Mouse (Mus musculus) gastrocnemius, postnatal 4 days (tissue): ENCODE results near the gene Csf2ra. TPM values are rescaled to one million over a fixed set of nuclear protein-coding genes. Genes with fewer than 3 reads are reported as not detected.
"Not testable (repeated sequence)": the region's sequence is repeated elsewhere in the genome, so short reads cannot be mapped to it uniquely, and the experiment has no call there.

Experiments
- DNase-seq, 2 experiments: peaks; one replicate each; pipeline ENCODE4 v3.0.0; 2021 to 2022; ENCODE audit warnings: low spot score in 2 of 2, mixed read lengths in 2 of 2
- long read RNA-seq, 2 experiments: library from polyadenylated mRNA; stranded (forward); transcript quantifications; one replicate each; pipeline ENCODE4 v2.0.0; 2021
- total RNA-seq, 2 experiments: library from RNA; stranded (reverse); gene quantifications; 2 replicates each; pipeline ENCODE4 v1.2.3; 2021

The Csf2ra gene
- total RNA-seq: 1 to 10 TPM; 6.2 to 8.7 TPM
- long read RNA-seq, experiment 1, partial matches to known transcripts: 2 of 13 reads
- long read RNA-seq, experiment 1, other reads (novel, unspliced or antisense): 7 of 13 reads
- long read RNA-seq, experiment 2, transcript Csf2ra-201 (12 exons, 1,849 nt): major isoform, 8 of 23 reads
- long read RNA-seq, experiment 2, partial matches to known transcripts: 7 of 23 reads
- long read RNA-seq, experiment 2, other reads (novel, unspliced or antisense): 8 of 23 reads

- peak in 1 of 2 experiments; percentile 14 for DNase-seq
Observed at GRCm38 (mm10) chr19:61227941-61228701, at the start of gene Csf2ra. Gene Csf2ra, minus strand, starts transcription at chr19:61228429.

- no peak for DNase-seq
Observed at GRCm38 (mm10) chr19:61275446-61275845, 47.2 kb upstream of the Csf2ra start.

DNA sequence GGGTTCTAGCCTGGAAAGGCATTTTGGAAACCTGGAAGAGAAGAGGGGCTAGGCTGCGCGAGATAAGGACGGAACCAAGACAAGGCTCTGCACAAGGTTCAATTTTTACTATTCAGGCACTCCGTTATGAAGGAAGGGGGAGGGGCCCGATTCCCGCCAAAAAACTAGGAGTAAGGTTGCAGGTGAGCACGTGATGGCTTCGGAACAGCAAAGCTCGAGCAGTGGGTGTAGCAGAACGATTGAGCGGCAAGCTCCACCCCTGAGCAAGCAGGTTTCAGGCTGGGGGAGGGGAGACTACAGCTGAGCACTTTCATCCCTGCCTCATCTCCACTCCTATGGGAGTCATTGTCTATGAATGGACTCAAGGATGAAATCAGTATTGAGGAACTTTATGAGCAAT is 40.9 kb upstream of the Csf2ra start:
- not testable (repeated sequence) for DNase-seq

- no peak for DNase-seq
Observed at GRCm38 (mm10) chr19:61267141-61267540, 38.9 kb upstream of the Csf2ra start.

GRCm38 (mm10) chr19:61266651-61267050 is 38.4 kb upstream of the Csf2ra start:
- peak in 1 of 2 experiments; percentile 18 for DNase-seq

GRCm38 (mm10) chr19:61266246-61266615 is 38.0 kb upstream of the Csf2ra start:
- DNase-seq: peak in 1 of 2 experiments; percentile 31

DNA sequence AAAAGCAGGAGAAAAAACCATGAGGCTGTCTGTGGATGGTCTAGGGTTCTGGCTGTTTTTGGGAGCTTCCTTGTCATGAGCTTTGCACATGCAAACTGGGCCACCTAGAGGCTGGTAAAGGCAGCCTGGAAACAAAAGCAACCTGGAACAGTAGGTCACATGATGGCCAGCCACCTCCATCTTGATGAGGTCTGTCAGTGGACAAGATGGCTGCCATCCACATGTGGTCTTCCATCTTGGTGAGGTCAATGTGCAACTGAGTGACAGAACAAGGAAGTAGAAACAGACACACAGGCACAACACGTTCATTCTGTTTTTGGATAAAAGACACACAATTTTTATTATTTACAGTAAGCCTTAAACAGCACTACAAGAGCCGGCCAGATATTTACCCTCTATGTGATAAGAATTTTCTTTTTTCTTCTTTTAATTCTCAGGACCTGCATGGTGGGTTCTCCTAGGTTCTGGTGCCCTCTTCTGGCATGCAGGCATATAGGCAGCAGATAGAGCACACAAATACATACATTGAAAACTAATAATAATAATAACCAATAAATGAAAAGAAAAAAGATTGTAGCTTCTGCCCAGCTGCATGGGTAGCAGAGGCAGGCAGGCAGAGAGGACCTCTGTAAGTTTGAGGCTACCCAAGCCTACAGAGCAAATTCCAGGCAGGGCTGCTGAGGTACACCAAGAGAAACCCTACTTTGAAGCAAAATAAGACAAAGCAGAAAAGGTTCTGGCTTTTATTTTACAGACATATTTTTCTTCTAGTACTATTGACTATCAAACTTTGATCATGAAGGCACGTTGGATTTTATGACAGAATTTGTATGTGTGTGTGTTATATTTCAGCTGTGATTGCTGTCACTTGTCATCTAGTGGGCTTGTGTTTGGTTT is 37.4 kb upstream of the Csf2ra start:
- peak; percentile 63 to 72 for DNase-seq

DNA sequence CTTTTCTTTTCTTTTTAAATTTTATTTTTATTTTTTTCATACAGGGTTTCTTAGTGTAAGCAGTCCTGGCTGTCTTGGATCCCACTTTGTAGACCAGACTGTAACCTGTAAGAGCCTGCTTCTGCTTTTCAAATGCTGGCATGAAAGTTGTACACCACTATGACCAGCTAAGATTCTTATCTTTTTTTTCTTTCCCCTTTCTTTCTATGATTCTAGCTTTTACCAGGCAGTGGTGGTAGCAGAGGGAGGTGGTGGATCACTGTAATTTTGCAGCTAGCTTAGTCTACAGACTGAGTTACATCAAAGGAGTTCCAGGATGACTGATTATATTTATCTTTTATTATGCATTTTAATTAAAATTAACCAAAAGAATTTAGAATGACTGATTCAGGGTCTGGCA is 36.7 kb upstream of the Csf2ra start:
- DNase-seq: no peak

DNA sequence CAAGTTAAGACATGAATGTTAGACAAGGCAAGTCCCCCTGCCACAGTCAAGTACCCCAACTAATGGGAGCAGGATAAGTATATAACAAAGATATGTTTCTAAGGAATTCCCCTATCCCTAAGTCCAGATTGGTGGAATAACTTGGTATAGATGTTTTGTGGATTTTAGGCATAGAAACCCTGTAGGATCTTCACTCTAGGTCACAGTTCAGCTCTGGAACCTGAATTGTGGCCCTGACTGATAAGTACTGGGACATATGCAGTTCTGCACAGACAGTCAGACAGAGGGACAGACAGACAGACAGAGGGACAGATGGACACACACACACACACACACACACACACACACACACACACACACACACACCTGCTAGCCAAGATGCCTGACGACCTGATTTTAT is 36.0 kb upstream of the Csf2ra start:
- DNase-seq: no peak

GRCm38 (mm10) chr19:61261241-61261640 is 33.0 kb upstream of the Csf2ra start:
- no peak for DNase-seq

DNA sequence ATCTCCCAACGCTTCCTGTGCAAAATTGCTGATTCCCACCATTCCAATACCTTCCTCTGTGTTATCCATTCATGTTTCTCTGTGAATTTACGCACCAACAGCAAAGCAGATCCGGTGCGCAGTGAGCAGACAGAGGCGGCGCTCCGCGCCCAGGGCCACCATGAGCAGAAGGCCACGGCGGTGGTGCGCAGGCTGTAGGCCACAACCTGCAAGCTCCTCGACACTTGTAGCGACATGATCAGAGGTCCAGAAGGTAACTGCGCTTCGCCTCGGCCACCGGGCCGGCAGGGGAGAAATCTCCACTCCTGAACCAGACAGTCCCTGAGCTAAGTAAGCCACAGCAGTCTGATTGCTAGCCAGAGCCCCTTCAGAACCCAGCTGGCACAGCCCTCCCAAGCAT is 29.5 kb upstream of the Csf2ra start:
- DNase-seq: no peak

DNA sequence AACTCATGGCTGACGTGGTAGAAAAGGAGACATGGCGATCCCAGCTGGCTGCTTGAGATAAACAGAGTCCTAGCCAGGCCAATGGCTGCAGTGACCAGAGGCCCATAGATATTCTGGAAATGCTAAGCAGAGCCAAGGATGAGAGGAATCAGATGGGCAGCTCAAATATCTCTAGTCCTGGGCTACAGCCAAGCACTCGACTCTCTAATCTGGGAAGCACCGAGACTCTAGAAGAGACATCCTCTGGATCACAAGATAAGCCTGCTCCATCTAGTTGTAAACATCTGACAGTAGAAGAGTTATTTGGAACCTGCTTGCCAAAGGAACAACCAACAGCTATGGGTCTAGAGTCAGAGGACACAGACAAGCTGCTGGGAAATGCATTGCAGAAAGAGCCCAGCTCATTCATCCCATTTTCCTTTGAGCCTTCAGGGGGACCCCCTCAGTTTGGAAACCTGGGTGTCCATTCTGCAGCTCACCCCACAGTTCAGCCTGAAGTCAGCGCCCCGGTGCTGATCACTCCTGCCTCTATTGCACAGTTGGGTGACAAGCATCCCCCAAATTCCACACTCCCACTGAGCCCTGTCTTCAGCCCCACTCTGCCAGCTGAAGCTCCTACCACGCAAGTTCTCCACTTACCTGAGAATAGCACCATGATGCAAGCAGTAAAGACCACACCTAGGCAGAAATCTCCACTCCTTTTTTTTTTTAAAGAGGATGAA is 28.1 kb upstream of the Csf2ra start:
- DNase-seq: no peak

DNA sequence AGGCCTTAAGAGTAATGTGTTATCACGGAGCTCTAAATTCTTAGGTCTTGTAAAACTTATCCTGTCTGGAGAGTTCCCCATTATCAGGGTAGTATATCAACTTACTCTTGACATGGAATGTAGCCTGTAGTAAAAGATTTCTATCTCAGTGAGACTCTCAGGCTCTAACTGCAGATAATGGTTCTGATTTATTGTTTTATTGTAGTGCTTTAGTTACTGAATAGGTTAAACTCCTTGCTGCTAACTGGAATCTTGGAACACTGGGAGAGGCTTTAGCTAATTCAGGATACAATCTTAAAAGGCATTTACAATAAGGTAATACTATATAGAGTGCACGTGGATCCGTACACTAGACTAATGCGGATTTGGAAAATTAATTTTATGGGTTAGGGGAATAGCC is 19.1 kb upstream of the Csf2ra start:
- not testable (repeated sequence) for DNase-seq

GRCm38 (mm10) chr19:61244721-61245436 is 16.6 kb upstream of the Csf2ra start:
- no peak for DNase-seq

DNA sequence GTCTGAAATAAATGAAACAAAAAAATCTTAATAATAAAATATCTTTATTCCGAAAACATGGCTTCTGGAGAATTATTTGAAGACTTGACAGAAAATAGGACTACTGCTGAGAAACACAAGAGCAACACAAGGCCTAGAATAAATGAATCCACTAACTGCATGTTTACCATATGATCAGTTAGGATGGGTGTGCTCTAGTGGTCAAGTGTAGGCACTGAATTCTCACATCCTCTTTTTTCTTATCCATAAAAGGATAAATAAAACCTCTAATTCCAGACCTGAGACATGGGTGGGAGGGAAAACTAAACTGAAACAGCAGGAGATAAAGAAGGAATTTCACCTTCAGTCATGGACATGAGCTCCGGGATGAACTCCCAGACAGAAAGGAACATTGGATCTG is 9.7 kb upstream of the Csf2ra start:
- no peak for DNase-seq

DNA sequence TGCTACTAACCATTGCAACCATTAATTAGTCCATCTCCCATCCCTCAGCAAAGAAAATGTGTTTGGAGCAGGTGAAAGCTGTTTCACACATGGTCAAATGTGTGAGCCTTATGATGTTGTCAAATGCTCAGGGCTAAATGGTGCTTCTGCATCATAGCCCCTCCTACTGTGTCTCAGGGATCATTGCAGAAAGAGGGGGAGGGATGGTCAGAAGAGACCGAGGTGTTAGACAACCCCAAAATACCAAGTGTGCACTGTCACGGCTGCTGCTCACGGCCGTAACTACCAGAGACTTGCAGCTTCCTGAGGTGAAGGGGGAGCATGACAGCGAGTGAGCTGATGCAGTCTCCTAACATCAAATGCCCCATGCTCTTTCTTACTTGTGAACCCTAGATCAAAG is 6.3 kb upstream of the Csf2ra start:
- DNase-seq: no peak

GRCm38 (mm10) chr19:61226928-61227854 is 1.0 kb downstream of the Csf2ra start:
- peak; percentile 73 to 87 for DNase-seq

- DNase-seq: peak; percentile 50 to 75
Observed at GRCm38 (mm10) chr19:61226401-61226927, 1.8 kb downstream of the Csf2ra start.
